Mouse (Mus musculus): ENCODE results near the gene Tspan17.

GRCm38 (mm10) chr13:54837471-54837889 lies 48.3 kb downstream of the Tspan17 start:
- no peak for TF ChIP-seq CTCF (IDR thresholded peaks at IDR 0.05; ENCODE audit: low read depth)
- no peak for TF ChIP-seq EP300 (optimal IDR thresholded peaks at IDR 0.05)
